Mouse (Mus musculus) kidney, adult 18-20 months (tissue): Measurements from ENCODE around the gene Pheta1.

Experiments
- DNase-seq: peaks from one replicate; pipeline ENCODE4 v3.0.0; 2021

The Pheta1 gene

DNA sequence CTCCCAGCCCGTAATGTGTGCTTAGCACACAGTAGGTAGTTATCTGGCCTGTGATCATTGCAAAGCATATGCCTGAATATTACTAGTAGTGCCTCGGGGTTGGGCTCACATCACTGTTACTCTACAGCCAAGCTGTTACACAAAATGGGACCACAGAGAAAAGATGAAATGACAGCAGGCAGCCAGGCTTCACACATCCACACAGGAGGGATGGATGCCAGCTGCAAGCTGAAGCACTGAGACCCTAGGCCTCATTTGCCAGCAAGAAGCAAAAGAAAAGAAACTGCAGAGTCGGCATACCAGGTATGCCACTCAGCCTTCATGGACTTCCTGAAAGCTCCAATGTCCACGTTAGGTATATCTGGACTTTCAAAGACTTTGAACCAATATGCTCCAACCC is 20.9 kb upstream of the Pheta1 start:
- DNase-seq, result no peak

DNA sequence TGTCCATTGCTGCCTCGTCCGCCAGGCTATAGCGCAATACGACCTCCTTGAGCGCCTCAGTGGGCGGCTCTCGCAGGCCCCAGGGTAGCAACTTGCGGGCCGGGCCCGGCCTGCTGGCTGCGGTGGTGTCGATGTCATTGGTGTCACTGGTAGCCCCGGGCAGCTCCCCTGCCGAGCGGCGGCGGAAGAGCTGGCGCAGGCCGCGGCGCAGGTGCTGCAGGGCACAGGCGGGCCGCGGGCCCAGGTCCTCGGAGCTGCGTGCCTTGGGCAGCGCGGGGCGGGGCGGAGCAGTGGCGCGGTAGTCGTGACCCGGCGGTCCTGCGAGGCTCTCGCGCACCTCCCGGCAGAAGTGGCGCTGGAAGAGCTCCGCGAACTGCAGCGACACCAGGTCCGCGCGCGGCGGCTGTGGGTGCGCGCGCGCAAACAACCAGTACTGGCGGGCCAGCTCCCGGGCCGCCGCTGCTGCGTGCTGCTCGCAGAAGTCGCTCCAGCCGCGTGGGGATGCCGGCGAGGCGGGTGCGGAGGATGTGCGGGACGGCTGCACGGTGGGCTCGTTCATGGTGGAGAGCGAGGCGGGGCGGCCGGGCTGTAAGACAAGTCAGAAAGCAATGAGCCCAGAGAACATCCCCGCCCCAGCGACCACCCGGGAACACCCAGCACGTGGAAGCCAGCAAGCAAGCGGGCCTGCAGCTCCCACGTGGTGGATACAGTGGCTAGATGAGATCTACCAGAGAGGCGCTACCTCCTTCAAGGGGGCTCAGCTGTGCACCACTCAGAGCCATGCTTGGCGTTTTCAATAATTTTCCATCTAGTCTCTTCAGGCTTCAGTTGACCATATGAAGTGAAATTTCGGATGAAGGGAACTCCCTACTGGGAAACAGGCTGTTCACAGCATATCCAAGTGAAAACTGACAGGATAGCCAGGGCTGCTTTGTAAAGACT is 20.0 kb upstream of the Pheta1 start:
- DNase-seq, result no peak

DNA sequence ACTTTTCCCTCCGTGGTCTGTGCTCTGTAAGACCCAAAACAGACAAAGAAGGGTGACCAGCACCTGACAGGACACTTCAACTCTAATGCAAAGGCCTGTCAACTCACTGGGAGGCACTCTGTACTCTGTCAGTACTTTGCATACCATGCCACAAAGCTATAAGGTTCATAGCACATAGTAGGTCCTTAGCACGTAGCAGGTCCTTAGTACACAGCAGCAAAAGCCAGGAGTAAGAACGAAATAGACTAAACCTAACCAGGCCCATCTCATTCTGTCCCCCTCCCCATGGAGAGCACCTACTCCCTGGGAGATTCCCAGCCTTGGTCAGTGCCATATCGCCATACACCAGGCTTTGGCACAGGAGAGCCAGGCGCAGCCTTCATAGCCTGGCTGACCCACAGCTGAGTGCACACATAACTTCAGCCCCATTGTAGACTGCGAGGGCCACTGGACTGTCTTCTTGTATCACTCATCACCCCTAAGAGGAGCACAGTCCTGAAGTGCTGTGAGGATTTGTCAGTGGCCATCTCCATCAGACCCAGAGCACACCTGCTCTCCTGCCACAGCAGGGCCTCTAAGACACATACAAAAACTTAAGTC is 17.7 kb upstream of the Pheta1 start:
- DNase-seq, result no peak

DNA sequence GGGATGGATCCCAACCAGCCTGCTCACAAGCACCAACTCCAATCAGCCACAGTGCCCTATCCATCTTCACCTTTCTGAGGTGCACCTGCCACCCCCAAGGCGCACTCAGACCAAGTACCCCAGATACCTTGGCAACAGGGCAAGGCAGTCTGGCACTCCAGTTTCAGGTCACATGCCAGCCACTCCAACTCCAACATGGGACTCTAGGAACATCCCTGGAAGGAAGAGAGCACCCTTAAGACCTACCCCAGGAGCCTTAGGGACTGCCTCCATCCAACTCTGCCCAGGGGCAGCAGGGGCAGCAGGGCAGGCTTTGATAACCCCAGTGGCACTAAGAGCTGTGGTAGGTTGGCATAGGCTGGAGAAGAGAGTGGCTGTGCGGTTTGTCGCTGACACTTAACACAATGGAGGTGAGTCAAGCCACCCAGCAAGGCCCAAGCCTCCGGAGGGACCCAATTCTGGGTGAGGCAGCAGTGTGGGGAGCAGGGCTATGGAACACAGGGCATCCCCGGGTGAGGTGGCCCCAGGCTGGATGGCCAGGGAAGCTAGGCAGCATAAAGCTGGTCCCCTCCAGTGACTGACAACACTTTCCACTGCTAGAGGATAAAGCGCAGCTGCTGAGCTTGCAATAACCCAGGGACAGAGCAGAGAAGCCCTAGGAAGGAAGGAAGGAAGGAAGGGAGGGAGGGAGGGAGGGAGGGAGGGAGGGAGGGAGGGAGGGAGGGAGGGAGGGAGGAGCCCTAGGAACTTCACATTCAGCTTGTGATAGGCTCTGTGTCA is 16.2 kb upstream of the Pheta1 start:
- DNase-seq, result no peak

DNA sequence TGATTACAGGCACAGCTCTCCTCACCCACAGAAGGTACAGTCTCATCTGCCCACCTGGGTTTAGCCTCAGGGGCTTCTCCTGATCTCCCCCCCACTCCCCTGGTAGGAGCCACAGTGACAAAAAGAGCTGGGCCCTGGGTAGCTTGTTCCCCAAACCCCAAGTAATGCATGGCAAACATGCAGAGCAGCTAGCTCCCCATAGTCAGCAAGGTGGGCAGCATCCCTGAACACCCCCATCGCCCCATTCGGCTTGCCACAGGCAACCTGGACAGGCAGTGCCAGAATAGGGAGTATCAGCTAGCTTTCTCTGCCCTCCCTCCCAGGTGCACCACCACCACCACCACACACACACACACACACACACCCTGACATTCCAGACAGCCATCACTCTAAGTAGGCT is 15.6 kb upstream of the Pheta1 start:
- no peak for DNase-seq

DNA sequence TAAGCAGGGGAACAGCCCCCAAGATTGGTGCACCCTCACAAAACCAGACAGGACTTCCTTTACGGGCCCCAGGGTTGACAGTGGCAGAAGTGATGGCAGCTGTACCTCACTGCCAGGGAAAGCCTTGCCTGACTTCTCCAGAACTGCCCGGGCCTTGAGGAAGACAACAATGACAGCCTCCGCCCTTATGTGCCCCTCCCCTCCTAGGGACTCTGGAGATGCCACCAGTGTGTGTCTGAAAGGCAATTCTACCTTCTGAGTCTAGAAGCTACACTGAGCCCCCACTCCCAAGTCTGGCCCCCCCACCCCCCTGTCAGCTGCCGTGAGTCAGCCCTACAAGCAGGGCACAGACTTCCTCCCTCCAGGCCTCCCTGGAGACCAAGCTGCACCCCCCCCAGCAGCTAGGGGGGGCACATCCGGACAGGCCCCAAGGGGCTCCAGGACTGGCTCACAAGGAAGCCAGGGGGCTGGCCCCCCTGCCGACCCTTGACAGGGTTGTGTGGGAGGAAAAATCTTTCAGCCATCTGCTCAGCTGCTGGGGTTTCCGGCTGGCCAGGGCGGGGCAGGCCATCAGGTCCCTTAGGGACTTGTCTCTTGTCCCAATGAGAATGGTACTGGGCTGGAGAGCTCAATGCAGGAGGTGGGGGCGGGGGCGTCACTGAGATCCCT is 15.1 kb upstream of the Pheta1 start:
- peak; percentile 78 for DNase-seq

DNA sequence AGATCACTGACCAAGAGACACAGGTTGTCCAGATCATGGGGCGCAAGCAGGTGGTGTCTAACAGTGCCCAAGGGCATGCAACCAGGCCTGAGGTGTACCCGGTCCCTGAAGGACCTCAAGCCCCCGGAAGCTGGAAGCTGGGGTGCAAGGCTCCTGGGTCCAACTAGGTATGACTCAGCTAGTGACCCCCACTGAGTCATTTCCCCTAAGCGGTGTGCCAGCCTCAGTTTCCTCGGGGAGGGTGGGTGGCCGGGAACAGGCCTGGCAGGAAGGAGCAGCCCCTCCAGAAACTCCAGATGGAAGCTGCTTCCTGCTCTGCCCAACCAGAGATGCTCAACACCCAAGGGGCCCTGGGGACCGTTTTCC is 14.6 kb upstream of the Pheta1 start:
- DNase-seq, result no peak

DNA sequence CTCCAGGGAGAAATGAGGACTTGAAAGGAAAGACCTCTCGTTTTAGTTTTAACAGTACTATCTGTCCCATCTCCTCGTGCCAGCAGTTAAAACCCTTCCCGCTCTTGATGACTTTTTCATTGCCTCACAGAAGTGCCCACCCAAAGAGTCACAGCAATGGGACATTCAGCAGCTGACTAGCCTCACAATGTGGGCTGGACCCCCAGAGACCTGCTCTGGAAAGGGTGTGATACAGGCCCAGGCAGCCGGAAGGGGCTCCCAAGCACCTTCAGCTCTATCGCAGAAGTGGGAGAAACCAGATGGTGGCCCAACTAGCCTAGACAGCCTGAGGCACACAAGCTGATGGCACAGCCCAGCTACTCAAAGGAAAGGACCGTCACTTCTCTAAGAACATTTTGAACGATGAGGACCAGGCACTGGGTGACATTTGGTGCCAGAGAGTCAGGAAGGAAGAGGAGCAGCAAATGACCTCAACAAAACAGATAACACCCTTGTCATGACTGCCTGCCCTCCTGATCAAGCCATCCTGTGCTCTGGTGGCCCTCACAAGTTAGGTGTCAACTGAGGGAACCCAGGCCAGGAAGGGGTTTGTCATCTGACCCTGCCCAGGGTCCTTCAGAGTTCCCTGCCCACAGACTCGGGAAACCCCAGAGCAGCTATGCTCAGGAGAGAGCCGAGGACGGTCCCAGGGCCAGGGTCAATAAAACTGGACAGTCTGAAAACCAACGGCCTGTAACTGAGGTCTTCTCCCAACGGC is 13.6 kb upstream of the Pheta1 start:
- no peak for DNase-seq

DNA sequence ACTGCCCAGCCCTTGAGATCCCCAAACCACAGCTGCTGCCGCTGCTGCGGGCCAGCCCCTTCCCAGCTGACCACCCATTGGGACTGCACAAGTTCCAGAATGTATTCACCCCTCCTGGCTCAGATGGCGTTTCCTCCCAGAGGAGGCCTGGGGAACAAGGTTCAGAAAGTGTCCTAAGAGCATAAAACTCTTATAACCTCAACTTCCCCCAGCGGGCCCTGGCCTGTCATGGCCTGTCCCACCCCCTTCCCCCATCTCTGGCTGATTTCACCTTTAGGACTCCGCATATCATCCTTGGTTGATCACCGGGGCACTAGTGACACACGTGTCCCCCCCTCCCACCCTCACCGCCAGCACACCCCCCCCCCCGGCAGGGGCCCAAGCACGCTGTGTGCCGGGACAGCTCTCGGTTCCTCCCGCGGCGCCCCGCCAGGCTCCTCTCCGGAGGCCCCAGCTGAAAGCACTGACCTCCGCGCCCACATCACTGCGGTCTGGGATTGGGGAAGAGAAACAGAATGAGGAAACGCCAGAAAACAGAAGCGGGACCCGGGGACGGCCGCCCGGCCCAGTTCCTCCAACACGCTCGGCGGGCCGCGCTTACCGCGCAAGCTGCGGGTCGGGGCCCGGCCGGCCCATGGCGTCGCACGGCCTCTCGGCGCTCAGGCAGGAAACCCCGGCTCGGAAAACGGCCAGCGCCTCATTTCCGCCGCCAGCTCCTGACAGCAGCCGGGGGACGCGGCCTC is 12.7 kb upstream of the Pheta1 start:
- no peak for DNase-seq

DNA sequence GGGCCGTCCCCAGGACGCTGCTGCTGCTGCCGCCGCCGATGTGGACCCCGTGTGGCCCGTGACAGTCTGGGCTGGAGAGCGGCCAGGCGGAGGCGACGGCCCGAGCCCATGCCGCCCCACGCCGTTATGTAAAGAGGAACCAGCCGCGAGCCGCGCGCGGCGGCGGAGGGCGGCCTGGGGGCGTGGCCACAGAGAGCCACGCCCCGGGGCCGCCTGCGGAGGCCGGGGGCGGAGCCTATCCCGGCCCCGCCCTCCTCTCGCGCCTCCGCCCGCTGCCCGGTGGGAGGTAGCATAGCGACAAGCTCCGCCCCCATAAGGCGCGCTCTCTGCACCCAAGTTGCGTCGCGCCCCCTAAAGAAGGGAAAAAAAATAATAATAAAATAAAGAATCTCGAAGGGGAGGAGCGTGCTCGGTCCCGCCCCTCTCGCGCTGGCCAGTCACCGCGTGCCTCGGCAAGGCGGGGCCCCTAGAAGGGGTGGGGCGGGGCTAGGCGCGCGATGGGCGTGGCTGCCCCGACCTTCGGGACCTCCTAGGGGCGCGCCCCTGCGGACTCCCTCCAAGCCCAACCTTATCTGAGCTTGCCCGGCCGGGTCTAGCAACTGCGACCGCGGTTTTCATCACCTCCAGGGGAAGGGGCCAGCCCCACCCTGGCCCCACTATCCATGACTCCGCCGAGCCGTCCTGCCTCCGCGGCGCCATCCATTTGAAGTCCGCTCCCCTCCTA is 11.9 kb upstream of the Pheta1 start:
- peak; percentile 94 for DNase-seq

DNA sequence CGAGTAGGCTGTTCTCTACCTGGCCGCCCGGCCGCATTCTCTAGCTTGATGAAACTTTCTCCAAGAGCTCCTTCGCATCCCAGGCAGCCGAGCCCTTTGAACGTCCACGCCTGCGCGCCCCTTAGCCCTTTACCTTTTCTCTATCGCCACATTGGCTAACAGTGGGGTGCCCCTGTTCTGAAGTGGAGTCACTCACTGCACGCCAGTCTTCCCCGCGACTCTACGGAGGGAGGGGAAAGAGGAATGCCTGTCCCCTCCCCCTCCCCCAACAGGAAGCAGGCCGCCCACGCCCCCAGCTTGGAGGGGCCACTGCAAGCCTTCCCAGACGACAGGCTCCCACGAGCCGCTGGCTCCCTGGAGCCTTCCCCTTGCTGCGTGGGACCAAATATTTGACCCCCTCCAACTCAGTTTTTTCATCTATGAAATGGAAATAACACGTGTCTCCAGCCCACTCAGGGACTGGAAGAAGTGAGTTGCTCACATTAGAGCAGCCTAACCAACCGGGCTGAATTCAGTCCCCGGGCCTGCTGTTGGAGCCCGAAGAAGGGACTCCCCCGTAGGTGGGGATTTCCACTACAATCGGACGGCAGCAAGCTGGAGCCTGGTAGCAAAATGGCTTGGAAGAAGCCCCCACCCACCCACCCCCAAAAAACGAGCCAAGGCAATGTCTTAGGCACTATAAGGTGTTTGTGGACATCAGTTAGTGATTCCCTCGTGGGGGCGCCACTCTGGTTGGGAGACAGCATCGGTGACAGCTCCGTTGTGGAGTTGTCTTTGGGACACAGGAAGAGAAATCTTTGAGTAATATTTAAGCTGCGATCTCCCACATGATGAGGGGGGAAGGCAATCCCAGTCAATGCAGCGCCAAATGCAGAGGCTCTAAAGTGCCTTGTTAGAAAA is 11.1 kb upstream of the Pheta1 start, which contains the start of gene Sh2b3:
TSS of gene Sh2b3 (minus strand) at position 206 of the 900 bp plus-strand sequence.
- DNase-seq, result no peak

DNA sequence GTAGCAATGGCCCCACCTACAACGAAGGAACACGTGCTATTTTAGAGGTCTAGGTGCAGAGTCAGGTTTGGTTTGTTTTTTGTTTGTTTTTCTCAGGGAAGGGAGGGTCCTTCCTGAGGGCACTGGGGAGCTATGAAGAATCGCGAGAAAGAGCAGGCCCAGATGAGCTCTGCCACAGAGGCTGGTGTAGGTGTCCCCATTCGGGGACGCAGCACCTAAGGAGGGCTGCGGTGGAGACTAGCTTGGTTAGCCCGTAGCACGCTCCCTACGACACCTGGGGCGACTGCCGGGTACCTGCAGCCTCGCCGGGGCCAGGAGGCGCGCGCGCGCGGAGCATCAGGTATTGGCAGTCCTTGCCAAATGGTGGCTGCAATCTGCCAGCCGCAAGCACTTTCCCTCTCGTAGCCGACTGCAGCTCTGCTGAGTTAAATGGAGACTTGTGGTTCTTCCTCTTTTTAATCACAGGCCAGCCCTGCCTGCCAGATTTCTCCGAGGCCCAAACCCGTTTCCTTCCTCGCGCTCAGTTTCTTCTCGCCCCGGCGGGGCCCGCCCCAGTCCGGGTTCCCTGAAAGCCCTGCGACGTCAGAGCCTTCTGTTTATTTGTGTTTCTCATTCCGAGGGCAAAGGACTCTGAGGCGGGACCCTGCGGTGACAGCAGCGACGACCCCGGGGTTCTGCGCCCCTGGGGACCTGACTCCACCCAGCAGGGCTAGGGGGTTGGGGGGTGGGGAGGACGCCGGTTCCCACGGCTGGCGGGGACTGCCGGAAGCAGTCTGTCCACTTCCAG is 10.2 kb upstream of the Pheta1 start:
- DNase-seq, result peak; percentile 82

DNA sequence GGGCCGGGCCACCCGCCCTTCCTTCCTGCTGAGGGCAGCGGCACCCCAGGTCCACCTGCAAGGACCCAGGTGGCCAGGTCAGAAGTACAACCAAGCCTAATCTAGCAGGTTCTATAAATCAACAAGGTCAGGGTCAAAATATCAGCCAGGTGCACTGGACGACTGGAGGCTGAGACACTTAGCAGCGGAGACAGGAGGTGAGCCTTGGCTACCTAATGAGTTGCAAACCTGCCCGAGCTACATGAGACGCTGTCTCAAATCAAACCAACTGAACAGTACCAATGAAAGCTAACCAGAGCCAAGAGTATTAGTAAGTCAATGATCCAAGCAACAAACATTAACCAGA is 9.7 kb upstream of the Pheta1 start:
- no peak for DNase-seq

DNA sequence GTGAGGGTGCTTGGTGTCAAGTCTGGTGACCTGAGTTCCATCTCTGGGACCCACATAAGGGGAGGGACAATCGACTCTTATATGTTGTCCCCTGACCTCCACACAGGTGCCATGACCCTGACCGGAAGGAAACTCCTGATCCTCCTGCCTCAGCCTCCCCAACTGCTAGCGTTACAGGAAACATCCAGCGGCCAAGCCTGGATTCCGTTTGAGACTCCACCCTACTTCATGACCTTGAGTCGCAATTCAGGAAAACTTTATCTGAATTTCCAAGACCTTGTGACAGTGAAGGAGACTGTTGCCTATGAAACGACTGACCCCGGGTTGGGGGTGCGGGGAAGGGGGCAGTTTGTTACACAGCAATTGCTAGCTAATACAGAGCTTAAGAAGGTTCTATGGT is 7.3 kb upstream of the Pheta1 start:
- no peak for DNase-seq

DNA sequence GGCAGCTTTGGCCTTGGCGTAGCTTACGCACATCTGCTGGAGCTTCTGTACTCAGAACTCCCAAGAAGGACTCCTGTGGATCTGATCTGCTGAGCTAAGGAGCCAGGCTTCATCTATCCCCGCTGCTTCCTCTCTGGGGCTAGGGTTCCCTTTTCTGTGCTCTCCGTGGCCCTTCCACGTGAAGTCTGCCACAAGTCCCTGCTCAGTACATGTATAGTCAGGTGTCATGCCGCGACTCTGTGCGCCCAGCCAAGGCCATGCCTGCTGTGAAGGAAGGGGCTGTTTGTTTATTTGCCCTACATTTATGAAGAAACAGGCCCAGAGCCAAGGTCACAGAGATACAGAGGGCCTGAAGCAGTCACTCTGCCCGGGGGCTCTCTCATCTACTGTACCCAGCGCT is 6.8 kb upstream of the Pheta1 start:
- DNase-seq, result no peak

DNA sequence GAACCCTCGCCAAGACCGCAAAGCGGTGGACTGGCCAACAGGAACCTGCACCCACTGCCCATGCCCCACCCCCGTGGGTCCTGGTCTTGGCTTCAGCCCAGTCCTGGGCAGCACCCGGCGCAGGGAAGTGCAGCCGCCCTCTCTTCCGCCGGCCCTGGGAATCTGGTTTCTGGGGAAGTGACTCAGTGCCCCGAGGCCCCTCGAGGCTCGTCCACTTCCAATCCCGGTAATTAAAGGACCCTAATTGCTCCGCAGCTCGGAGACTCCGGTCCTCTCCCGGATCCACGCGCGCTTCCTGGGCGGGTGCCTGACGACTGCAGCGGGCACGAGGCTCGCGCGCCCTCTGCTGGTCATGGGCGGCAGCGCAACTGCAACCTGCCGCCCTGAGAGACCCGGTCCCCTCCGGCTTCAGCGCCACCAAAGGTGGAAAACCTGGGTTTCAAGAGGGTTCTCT is 6.1 kb upstream of the Pheta1 start:
- DNase-seq, result peak; percentile 90

DNA sequence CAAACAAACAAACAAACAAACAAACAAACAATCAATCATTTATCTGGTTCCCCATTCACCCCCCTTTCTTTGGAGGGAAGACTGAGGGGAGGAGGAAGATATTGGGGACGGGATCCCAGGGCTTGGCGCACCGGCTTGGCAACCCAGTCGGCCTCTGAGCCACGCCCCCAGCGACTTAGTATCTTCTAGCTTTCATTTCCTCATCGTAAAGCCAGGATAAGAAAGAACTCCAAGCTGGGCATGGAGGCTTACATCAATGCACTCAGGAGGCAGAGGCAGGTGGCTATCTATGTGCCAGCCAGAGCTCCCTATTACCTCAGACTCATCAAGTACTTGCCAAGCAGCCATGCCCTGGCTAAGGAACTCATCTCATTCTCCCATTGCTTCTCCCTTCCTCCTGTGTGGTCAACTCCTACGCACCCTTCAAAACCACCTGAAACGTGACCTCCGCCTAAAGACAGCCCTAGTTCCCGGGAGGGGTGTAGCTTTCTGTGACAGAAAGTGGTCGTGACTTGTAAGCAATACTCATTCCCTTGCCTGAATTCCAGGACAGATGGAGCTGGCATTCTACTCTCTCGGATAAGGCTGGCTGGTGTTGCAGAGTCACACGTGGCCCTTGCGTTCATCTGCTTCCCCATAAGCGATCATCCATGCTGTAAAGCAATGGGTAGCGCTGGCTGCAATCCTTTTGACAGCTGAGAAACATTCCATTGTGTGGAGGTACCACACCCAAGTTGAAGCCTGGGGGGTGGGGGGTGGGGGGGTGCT is 5.5 kb upstream of the Pheta1 start:
- no peak for DNase-seq

DNA sequence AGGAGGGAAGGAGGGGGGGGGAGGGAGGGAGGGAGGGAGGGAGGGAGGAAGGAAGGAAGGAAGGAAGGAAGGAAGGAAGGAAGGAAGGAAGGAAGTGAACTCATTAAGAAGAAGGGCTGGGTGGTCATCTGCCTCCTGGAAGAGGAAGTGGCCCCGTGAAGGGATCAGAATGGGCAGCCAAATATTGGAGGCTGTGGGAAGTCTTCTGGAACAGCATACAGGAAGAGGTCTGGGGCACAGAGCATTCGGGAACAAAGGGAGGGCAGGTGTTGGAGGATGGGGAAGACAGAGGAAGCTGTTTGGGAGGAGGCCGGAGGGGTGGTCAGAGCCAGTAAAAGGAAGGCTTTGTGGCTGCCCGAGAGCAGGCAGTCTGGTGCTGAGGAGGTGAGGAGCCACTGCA is 3.4 kb upstream of the Pheta1 start:
- no peak for DNase-seq
